In genomic region chr8:103948474-103948873, GRCm38 (mm10) we compare ENCODE assay signal across 9 mouse cellular contexts.
A peak's percentile ranks its signal among the peaks of the same experiment; 100 is the strongest.
DNase-seq lines count a peak whose midpoint lies in the region; ATAC-seq and TF ChIP-seq lines count a peak whose summit lies in the region.
"Had no signal": no experiment of that assay in that cellular context is flagged by ENCODE, and none has a peak within 500 bp of the region (broad histone marks: within the 10 kb centered on the region; RNA-seq: fewer than 3 reads in every experiment).

No protein-coding gene starts in this region.

- DNase-seq in layer of hippocampus, adult 2 months (ENCODE audit: low spot score in 2 of 2) = no peak
- no peak for DNase-seq in layer of hippocampus, adult 9-11 months
- peak; percentile 4 for DNase-seq in 416B (ENCODE audit: low read depth)
- no peak for DNase-seq in lung, postnatal 4 days
- DNase-seq: kidney, postnatal 25 days had no signal

- H3K9me3 ChIP-seq in ES-Bruce4 (replicated peaks; ENCODE audit: control insufficient read depth, insufficient read depth, low read length, poor library complexity, severe bottlenecking) = no peaks in the 10 kb centered on the region
- no peaks in the 10 kb centered on the region for H3K9me3 ChIP-seq in neural tube, embryonic 15.5 days (replicated peaks)
- H3K9me3 ChIP-seq: forebrain, embryonic 12.5 days had no signal

- no peak overlapping the region for H3K27ac ChIP-seq in layer of hippocampus, adult 2 months
- H3K27ac ChIP-seq in ES-Bruce4 (ENCODE audit: insufficient read depth, low read length) = no peak overlapping the region
- H3K27ac ChIP-seq in cortical plate, adult 2 months (ENCODE audit: insufficient read depth, low read length) = no peak overlapping the region
- no peak overlapping the region for H3K27ac ChIP-seq in neural tube, embryonic 15.5 days (replicated peaks)
- H3K27ac ChIP-seq: forebrain, embryonic 12.5 days had no signal

- H3K4me3 ChIP-seq in layer of hippocampus, adult 2 months = no peak overlapping the region
- H3K4me3 ChIP-seq in ES-Bruce4 (ENCODE audit: low read depth, low read length) = no peak overlapping the region
- H3K4me3 ChIP-seq in cortical plate, adult 2 months (ENCODE audit: insufficient read depth, low read length) = no peak overlapping the region
- no peak overlapping the region for H3K4me3 ChIP-seq in neural tube, embryonic 15.5 days (replicated peaks)
- H3K4me3 ChIP-seq: forebrain, embryonic 12.5 days had no signal

- H3K9ac ChIP-seq in ES-Bruce4 (ENCODE audit: low read depth, poor library complexity, severe bottlenecking) = no peak overlapping the region
- no peak overlapping the region for H3K9ac ChIP-seq in neural tube, embryonic 15.5 days (replicated peaks)
- H3K9ac ChIP-seq: forebrain, embryonic 12.5 days had no signal

- TF ChIP-seq EP300 in ES-Bruce4 (IDR thresholded peaks at IDR 0.05; ENCODE audit: insufficient read depth, low read depth, low read length) = no peak

- no peaks in the 10 kb centered on the region for H3K27me3 ChIP-seq in ES-Bruce4 (ENCODE audit: control insufficient read depth, insufficient read depth, low read length, poor library complexity, severe bottlenecking)
- no peaks in the 10 kb centered on the region for H3K27me3 ChIP-seq in neural tube, embryonic 15.5 days (replicated peaks)
- H3K27me3 ChIP-seq: forebrain, embryonic 12.5 days had no signal

- peak; percentile 69 for TF ChIP-seq CTCF in layer of hippocampus, adult 2 months (conservative IDR thresholded peaks at IDR 0.05)
- TF ChIP-seq CTCF in ES-Bruce4 (IDR thresholded peaks at IDR 0.05; ENCODE audit: low read depth, low read length) = peak; percentile 13
- peak; percentile 25; the same call in 1 of the 2 replicates for TF ChIP-seq CTCF in cortical plate, adult 2 months (IDR thresholded peaks at IDR 0.05; ENCODE audit: extremely low read depth, insufficient read depth, low read length)

- no peak for TF ChIP-seq POLR2A in ES-Bruce4 (IDR thresholded peaks at IDR 0.05; ENCODE audit: insufficient read depth, low read length)
- TF ChIP-seq POLR2A in cortical plate, adult 2 months (IDR thresholded peaks at IDR 0.05; ENCODE audit: extremely low read depth, insufficient read depth, low read length) = no peak

- 80% methylated on average over 5 of the region's 5 CpGs for WGBS in neural tube, embryonic 15.5 days

- no peaks in the 10 kb centered on the region for H3K36me3 ChIP-seq in ES-Bruce4 (ENCODE audit: control insufficient read depth, insufficient read depth, low read length, poor library complexity, severe bottlenecking)
- no peaks in the 10 kb centered on the region for H3K36me3 ChIP-seq in neural tube, embryonic 15.5 days
- H3K36me3 ChIP-seq: forebrain, embryonic 12.5 days had no signal

- no peaks in the 10 kb centered on the region for H3K4me1 ChIP-seq in ES-Bruce4 (ENCODE audit: control insufficient read depth, insufficient read depth, low read length)
- H3K4me1 ChIP-seq in cortical plate, adult 2 months (ENCODE audit: control insufficient read depth, insufficient read depth, low read length) = 0 out of 2 replicates have a peak, but pooled peaks cover 2% of the 10 kb centered on the region
- no peaks in the 10 kb centered on the region for H3K4me1 ChIP-seq in neural tube, embryonic 15.5 days
- H3K4me1 ChIP-seq: forebrain, embryonic 12.5 days had no signal

- H3K4me2 ChIP-seq in neural tube, embryonic 15.5 days = no peak overlapping the region
- H3K4me2 ChIP-seq: forebrain, embryonic 12.5 days had no signal

- no peak for ATAC-seq in neural tube, embryonic 15.5 days (ENCODE audit: low FRiP score)

Comparison
In these comparisons a context has a peak if more than half of its experiments do, and no peak if none do; other contexts are left out.
1. CTCF ChIP-seq: peak in every context shown above with its lines; median percentile 69 in layer of hippocampus, adult 2 months; 25 in cortical plate, adult 2 months; 13 in ES-Bruce4.